In genomic region chr10:121056823-121057222, GRCm38 (mm10) we compare ENCODE assay signal across 27 mouse cellular contexts. TPM values are rescaled to one million over a fixed set of nuclear protein-coding genes. Genes with fewer than 3 reads are reported as not detected.
DNase-seq lines count a peak whose midpoint lies in the region; ATAC-seq and TF ChIP-seq lines count a peak whose summit lies in the region.
"Had no signal": no experiment of that assay in that cellular context is flagged by ENCODE, and none has a peak within 500 bp of the region (broad histone marks: within the 10 kb centered on the region; RNA-seq: fewer than 3 reads in every experiment).

No protein-coding gene starts in this region.

- H3K4me1 ChIP-seq in kidney, postnatal 0 days (replicated peaks; ENCODE audit: insufficient read depth, low read length), result 0 out of 2 replicates have a peak, but pooled peaks cover 4% of the 10 kb centered on the region
- 0 out of 2 replicates have a peak, but pooled peaks cover 4% of the 10 kb centered on the region for H3K4me1 ChIP-seq in kidney, adult 2 months (ENCODE audit: control insufficient read depth, insufficient read depth, low read length)
- peaks cover 9% of the 10 kb centered on the region; the same call in 1 of the 2 replicates for H3K4me1 ChIP-seq in lung, postnatal 0 days (ENCODE audit: insufficient read depth, low read depth, low read length)

- H3K4me3 ChIP-seq in kidney, postnatal 0 days (replicated peaks; ENCODE audit: low read depth, low read length), result no peak overlapping the region
- no peak overlapping the region for H3K4me3 ChIP-seq in kidney, adult 2 months (ENCODE audit: insufficient read depth, low read depth, low read length)
- H3K4me3 ChIP-seq in lung, postnatal 0 days (ENCODE audit: low read depth, low read length), result no peak overlapping the region
- H3K4me3 ChIP-seq: embryonic facial prominence, embryonic 10.5 days; forebrain, embryonic 12.5 days; kidney, embryonic 15.5 days; limb, embryonic 13.5 days; midbrain, embryonic 10.5 days; neural tube, embryonic 15.5 days had no signal

- no peak for ATAC-seq in kidney, postnatal 0 days (replicated peaks; ENCODE audit: low FRiP score, low read depth)
- ATAC-seq in lung, postnatal 0 days, result no peak
- ATAC-seq: CD4-positive, CD25-positive, alpha-beta regulatory T cell, adult 4 months; intestine, embryonic 16.5 days; Patski had no signal

- no peaks in the 10 kb centered on the region for H3K27me3 ChIP-seq in kidney, postnatal 0 days (ENCODE audit: insufficient read depth, low read length)
- H3K27me3 ChIP-seq in kidney, adult 2 months (replicated peaks; ENCODE audit: control insufficient read depth, insufficient read depth, low read length), result no peaks in the 10 kb centered on the region
- no peaks in the 10 kb centered on the region for H3K27me3 ChIP-seq in lung, postnatal 0 days (replicated peaks; ENCODE audit: insufficient read depth, low read length)
- H3K27me3 ChIP-seq: forebrain, embryonic 12.5 days; limb, embryonic 13.5 days; neural tube, embryonic 15.5 days; Patski had no signal

- TF ChIP-seq CTCF in kidney, postnatal 0 days (IDR thresholded peaks at IDR 0.05; ENCODE audit: low read depth), result peak; percentile 36; the same call in 1 of the 2 replicates
- no peak; the same call in 1 of the 2 replicates for TF ChIP-seq CTCF in kidney, adult 2 months (conservative IDR thresholded peaks at IDR 0.05; ENCODE audit: insufficient read depth, insufficient read length, low read depth, low read length)
- peak; percentile 19; the same call in 1 of the 2 replicates for TF ChIP-seq CTCF in lung, postnatal 0 days (IDR thresholded peaks at IDR 0.05)

- no peak for TF ChIP-seq POLR2A in kidney, adult 2 months (IDR thresholded peaks at IDR 0.05; ENCODE audit: low read depth, low read length)

- TF ChIP-seq EP300 in lung, postnatal 0 days (IDR thresholded peaks at IDR 0.05), result no peak

- intact Hi-C loops in heart, postnatal 25 days (cut with DNase I), result no loop called here

- DNase-seq in heart, adult 11 months, result peak; percentile 33
- DNase-seq in heart, postnatal 25 days (ENCODE audit: low spot score), result no peak
- no peak for DNase-seq in kidney, postnatal 0 days (ENCODE audit: low spot score)
- DNase-seq in kidney, adult 2 months, result no peak
- DNase-seq in lung, postnatal 0 days (ENCODE audit: low spot score), result no peak
- no peak for DNase-seq in lung, postnatal 10 days
- no peak for DNase-seq in retina, postnatal 1 day
- DNase-seq: cerebellum, adult 11 months; cerebellum, adult 9-11 months; heart, postnatal 36 days; lung, adult 18-20 months; thymus, adult 2 months; thymus, postnatal 4 days had no signal

- no peaks in the 10 kb centered on the region for H3K36me3 ChIP-seq in kidney, postnatal 0 days (ENCODE audit: insufficient read depth, low read length)
- H3K36me3 ChIP-seq in kidney, adult 2 months (ENCODE audit: control insufficient read depth, insufficient read depth, low read length), result no peaks in the 10 kb centered on the region
- no peaks in the 10 kb centered on the region for H3K36me3 ChIP-seq in lung, postnatal 0 days (ENCODE audit: insufficient read depth, low read length)
- H3K36me3 ChIP-seq: embryonic facial prominence, embryonic 10.5 days; forebrain, embryonic 12.5 days; G1E; kidney, embryonic 15.5 days; limb, embryonic 13.5 days; midbrain, embryonic 10.5 days; neural tube, embryonic 15.5 days had no signal

- H3K9ac ChIP-seq in kidney, postnatal 0 days (ENCODE audit: low read depth, low read length), result no peak overlapping the region
- no peak overlapping the region for H3K9ac ChIP-seq in lung, postnatal 0 days (replicated peaks; ENCODE audit: low read depth)
- H3K9ac ChIP-seq: forebrain, embryonic 12.5 days; hindbrain, embryonic 14.5 days; kidney, embryonic 15.5 days; limb, embryonic 13.5 days; neural tube, embryonic 15.5 days had no signal

- WGBS in kidney, postnatal 0 days, result 79% methylated on average over 6 of the region's 6 CpGs
- WGBS in kidney, adult 2 months, result 87% methylated on average over 6 of the region's 6 CpGs
- 49% methylated on average over 6 of the region's 6 CpGs for WGBS in lung, postnatal 0 days

- H3K4me2 ChIP-seq in kidney, postnatal 0 days (ENCODE audit: low read length), result no peak overlapping the region
- no peak overlapping the region for H3K4me2 ChIP-seq in lung, postnatal 0 days (replicated peaks; ENCODE audit: low read depth, low read length)
- H3K4me2 ChIP-seq: forebrain, embryonic 12.5 days; heart, embryonic 11.5 days; hindbrain, embryonic 14.5 days; kidney, embryonic 15.5 days; limb, embryonic 13.5 days; neural tube, embryonic 15.5 days had no signal

- no peaks in the 10 kb centered on the region for H3K9me3 ChIP-seq in kidney, postnatal 0 days (replicated peaks; ENCODE audit: low read length)
- no peaks in the 10 kb centered on the region for H3K9me3 ChIP-seq in lung, postnatal 0 days (ENCODE audit: low read length)
- H3K9me3 ChIP-seq: embryonic facial prominence, embryonic 10.5 days; forebrain, embryonic 12.5 days; kidney, embryonic 15.5 days; limb, embryonic 13.5 days; midbrain, embryonic 10.5 days; neural tube, embryonic 15.5 days had no signal

- no peak overlapping the region for H3K27ac ChIP-seq in kidney, postnatal 0 days
- H3K27ac ChIP-seq in kidney, adult 2 months (ENCODE audit: insufficient read depth, low read depth, low read length), result no peak overlapping the region
- H3K27ac ChIP-seq in lung, postnatal 0 days (ENCODE audit: low read length), result no peak overlapping the region
- H3K27ac ChIP-seq: embryonic facial prominence, embryonic 10.5 days; forebrain, embryonic 12.5 days; hindbrain, embryonic 14.5 days; kidney, embryonic 15.5 days; midbrain, embryonic 10.5 days; neural tube, embryonic 15.5 days had no signal

RNA-seq across cellular contexts. Expression of gene Wif1, which starts 23.1 kb away (rescaled TPM):
- 1 to 10 TPM; 2.7 to 2.9 TPM for total RNA-seq in heart, postnatal 25 days (2021)
- 2.1 and 2.3 TPM in 2 replicates for polyA plus RNA-seq in kidney, postnatal 0 days (2015; fragmentation: Nextera tagmentation; extraction: Ambion mirVana)
- polyA plus RNA-seq in kidney, adult 2 months (2012; rRNA removed), result 1.8 and 2.3 TPM in 2 replicates
- 9.0 and 10.2 TPM in 2 replicates for polyA plus RNA-seq in lung, postnatal 0 days (2015; fragmentation: Nextera tagmentation; extraction: Ambion mirVana)
- total RNA-seq: adrenal gland, adult 18-20 months; common myeloid progenitor, adult 5-6 weeks; G1E had no signal
- polyA plus RNA-seq: CD4-positive, CD25-positive, alpha-beta regulatory T cell, adult 4 months; G1E had no signal
